Mouse (Mus musculus) kidney, adult 18-20 months (tissue): Measurements from ENCODE around the gene Stk32c.
A peak's percentile ranks its signal among the peaks of the same experiment; 100 is the strongest.

Experiments
- DNase-seq: peaks from one replicate; pipeline ENCODE4 v3.0.0; 2021

Gene Stk32c

DNA sequence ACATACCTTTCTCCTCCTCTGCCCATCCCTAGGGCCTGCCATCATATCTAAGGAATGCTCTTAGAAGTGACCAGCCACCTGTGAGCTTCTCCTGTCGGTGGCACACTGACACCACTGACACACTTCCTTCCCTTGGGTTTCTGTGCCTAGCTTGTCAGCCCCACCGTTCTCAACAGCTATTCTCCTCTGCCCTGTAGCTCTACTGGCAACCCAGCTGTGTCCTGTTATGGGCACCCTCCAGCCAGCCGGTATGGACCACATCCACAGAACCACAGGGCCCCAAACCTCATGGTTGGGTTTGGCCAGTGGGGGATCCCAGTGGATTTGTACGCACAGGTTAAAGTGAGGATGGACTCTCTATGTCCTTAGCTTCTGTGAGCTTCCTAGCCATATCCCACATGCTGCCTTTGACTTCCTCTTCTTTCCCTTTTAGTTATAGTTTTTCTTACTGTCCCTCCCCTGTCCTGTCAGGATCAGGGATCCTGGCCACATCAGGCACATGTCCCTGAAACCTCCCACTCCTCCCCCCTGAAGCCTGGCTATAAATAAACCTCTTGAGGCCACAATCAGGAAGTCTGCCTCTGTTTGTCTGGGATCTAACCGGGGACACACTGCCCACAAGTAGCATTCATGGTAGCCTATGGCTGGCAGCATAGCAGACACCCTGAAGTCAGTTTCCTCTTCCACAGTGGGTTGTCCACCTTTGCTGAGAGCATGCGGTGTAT lies 15.5 kb upstream of the Stk32c start:
- DNase-seq = no peak

- no peak for DNase-seq
Measured at GRCm38 (mm10) chr7:139226416-139226815, 13.3 kb upstream of the Stk32c start.

DNA sequence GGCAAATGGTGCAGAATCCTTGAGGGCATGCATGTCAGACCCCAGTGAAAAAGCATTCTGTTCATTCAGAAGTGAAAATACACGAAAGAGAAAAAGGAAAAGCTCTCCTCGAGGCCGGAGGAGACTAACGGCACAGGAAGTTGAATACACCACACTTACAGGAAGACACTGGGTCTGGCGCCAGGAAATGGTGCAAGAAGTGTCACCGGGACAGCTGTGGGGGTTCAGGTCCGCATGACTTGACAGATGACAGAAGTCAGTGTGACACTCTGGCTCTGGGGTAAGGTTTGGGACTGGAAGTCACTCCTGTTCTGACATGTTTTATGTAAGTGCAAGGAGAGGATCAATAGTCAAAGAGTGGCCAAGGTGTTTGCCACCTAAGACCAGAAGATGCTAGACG lies 11.6 kb upstream of the Stk32c start:
- peak; percentile 53 for DNase-seq

DNA sequence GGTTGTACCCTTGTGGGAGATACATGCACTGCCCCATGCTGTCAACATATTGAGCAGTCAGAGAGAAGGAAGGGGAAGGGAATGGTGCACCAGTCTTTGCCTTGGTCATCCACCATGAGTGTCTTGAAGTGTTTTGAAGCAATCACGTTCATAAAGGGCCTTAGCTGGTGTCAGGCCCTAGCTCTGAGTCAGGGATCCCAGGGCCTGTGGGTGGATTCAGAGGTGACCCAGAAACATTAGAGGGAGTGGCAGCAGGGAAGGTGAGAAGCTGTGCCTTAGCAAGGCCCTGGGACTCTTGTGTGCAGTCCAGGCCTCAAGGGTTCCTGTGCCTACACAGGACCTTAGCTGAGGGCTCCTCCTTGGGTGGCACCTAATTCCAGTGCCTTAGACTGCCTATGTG lies 11.0 kb upstream of the Stk32c start:
- no peak for DNase-seq

DNA sequence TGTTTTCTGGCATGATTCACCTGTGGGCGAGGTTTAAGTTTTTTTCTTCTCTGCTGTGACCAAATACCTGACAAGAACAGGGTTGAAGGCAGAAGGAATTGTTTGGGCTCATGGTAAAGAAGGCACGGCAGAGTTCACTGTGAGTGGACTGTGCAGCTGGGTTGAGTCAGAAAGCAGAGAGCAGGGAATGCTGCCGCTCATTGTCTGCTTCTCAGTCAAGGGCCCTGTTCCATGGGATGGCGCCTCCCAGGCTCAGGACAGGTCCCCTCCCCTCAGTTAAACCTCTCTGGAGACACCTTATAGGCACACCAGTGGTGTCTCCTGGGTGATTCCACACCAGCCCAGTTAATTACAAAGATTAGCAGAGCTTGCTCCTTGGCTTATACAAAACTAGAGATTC lies 9.2 kb upstream of the Stk32c start:
- DNase-seq = no peak

DNA sequence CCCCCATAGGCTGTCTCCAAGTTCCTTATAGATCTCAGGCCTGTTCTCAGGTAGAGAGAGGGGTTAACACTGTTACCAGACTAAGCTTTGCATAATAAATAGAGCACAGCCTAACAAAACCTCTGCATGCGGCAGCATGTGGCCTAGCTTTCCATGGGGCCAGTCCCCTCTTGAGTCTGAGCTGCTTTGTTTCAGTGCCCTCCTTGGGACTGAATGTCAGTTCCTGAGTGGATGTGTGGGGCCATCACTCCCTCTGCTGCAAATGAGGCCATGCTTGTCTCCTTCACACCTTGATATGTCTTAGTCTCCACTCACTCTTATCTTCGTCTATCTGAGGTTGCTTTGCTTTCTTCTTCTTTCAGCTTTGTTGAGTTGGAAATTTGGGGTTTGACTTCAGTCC lies 8.7 kb upstream of the Stk32c start:
- no peak for DNase-seq

DNA sequence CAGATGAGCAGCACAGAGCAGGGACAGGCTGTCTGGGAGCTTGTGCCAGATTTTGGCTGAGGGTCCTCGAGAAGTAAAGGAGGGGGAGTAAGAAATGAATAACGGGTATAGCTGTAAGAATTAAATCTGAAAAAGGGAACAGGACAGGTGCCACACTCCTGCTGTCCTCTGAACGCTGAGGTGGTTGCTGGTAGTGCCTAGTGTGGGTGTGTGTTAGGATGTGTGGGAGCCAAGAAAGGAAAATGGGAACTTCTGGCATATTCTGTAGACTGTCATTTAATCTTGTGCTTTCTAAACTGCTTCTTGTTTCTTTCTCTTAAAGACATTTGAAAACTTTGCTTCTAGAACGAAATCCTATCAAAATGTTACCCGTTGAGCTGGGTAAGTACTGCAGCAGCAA lies 8.0 kb upstream of the Stk32c start:
- no peak for DNase-seq

DNA sequence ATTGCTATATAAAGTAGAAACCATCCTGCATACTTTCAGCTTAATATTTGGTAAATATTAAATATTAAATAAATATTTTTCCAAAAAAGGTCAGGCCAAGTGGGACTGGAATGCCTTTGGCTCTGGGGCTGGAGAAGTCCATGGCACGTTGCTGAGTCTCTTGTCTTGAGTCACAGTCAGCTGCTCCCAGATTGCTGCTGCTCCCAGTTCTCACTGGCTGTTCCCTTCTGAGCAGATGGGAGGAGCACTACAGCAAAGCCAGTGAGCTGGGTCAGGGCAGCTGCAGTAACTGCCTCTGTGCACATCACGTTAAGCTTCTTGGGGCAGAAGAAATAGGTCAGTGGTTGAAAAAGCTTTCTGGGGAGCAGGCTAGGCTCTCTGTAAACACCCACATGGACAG lies 7.2 kb upstream of the Stk32c start:
- DNase-seq = no peak

GRCm38 (mm10) chr7:139219486-139219885 lies 6.4 kb upstream of the Stk32c start:
- DNase-seq = no peak

DNA sequence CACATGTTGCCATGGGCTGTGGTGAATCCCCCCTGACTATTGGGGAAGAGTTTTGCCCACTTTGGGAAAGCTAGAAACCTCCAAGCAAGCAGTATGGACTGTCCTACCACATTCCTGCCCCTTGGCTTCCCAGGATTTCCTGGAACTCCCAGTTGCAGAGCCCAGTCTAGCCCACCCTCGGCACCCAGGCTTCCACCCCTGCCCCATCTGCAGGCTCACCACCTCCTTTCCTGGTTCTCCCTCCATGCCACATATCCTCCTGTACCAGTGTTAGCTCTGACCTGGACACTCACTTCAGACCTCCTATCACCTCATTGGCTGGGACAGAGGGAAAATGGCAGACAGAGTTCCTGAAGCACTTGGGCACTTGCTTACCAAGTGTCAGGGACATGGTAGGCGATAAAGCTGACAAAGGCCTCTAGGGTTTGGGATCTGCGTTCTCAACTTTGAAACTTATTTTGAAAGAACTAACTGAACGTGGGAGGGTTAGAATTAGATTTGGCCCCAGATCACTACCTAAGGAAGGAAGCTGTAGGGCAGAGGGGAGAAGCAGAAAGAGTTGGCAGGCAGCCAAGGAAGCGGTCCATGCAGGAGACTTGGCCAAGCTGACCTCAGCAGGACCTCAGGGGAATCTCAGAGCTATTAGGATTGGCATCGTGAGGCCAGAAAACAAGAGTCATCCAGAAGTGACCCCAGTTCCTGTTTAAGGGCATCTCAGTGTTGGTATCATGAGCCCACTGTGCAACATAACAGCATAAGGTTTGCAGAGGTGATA lies 5.7 kb upstream of the Stk32c start:
- peak; percentile 42 for DNase-seq

GRCm38 (mm10) chr7:139217046-139217445 lies 3.9 kb upstream of the Stk32c start:
- DNase-seq = no peak

DNA sequence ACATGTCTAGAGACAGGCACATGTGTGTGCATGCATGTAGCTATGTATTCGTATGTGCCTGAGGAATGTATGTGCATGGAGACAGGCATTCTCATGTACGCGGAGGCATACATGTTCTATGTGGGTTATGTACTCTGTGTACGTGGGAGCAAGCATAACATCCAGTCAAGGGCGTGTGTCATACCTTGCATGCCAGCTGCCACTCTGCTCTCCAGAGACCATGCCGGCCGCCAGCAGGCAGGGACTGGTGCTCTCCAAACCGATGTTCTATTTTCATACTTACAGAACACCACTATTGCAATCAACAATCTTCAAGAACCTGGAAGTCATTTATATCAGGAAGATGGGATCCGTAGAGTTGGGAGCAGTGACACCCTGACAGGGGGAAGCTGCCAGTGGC lies 3.4 kb upstream of the Stk32c start:
- DNase-seq = no peak

DNA sequence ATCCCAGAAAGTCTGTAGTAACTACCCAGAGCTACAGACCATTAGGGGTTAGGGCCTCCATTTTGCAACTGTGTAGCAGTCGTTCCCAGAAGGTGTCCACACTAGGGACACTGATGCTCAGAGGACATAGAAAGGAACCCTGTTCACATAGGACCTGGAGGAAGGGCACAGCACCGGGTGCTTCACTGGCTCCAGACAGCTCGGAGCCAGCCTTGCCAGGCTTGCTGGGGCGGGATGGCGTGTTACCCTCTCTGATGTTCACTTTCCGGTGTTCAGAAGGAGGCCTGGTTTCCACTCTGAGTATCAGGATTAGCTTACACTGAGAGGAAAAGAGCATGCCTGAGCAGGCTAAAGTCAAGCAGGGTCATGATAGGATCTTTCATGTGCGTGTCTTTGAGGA lies 2.8 kb upstream of the Stk32c start:
- DNase-seq = no peak

- DNase-seq = no peak
Measured at GRCm38 (mm10) chr7:139215516-139215915, 2.4 kb upstream of the Stk32c start.

GRCm38 (mm10) chr7:139214596-139215340 lies 1.7 kb upstream of the Stk32c start:
- no peak for DNase-seq

- DNase-seq = no peak
Measured at GRCm38 (mm10) chr7:139214160-139214559, 1.1 kb upstream of the Stk32c start.

- no peak for DNase-seq
Measured at GRCm38 (mm10) chr7:139213751-139214150, 644 bp upstream of the Stk32c start.

DNA sequence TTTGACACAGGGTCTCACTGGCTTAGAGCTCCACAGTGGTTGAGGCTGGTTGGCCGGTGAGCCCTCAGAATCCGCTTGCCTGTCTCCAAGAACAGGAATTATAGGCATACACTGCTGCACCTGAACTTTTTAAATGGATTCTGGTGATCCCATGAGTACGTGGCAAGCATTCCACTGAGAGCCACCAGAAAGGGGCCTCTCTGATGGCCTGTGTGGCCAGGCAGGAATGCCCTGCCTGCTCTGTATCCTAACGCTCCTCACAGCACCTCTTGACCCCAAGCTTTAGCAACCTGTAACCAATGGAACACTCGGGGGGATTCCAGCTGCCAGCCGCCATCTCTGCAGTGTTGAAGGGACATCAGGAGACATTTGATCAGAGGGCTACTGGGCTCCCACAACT lies 1.3 kb downstream of the Stk32c start:
- DNase-seq = no peak

GRCm38 (mm10) chr7:139208773-139209095 lies 4.4 kb downstream of the Stk32c start:
- DNase-seq = peak; percentile 38

DNA sequence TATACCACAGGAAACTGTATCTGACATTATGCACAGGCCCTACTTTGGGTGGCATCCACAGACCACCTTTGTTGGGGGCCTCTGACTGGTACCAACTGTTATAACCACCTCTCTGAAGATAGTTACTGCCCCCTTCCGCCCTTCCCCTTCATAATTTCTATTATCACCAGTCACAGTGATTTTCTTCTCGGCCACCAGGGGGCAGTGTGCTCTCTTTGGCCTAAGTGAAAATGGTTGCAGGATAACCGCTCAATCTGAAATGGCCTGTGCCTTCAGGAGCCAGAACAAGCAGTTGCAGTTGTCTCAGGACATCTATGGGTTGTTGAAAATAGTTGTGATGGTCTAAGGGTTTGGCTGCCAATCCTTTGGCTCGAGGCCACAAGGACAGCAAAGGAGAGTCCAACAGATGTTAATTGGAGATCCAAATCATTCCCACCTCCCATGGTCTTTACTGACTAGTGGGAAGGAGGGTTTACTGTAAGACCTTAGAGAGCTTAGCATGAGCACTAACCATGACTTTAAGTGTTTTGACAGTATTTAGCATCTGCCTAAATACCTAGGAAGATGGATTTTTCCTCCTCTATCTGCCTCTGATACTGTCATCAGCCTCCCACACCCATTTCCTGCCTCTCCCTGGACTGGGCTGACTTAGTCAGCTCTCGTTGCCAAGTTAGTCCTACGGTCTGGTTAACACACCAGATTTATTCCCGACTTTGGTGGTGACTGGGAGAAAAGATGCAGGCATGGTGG lies 4.9 kb downstream of the Stk32c start:
- DNase-seq = peak; percentile 47

DNA sequence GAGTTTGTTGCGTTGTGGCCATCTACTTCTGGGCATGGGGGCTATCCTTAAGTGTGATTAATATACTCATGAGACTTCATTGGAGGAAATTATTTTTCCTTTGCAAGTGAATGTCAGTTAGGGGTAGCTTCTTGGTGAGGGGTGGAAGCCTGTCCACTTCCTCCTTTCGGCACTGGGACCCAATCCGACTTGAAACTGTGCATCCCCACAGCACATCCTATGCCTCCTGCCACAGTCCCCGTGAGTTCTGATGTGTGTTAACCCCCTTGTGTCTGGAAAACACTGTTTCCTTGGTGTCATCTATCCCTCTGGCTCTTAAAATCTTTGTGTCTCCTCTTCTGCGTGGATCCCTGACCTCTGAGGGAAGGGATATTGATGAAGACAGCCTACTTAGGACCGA lies 11.9 kb downstream of the Stk32c start:
- DNase-seq = no peak

DNA sequence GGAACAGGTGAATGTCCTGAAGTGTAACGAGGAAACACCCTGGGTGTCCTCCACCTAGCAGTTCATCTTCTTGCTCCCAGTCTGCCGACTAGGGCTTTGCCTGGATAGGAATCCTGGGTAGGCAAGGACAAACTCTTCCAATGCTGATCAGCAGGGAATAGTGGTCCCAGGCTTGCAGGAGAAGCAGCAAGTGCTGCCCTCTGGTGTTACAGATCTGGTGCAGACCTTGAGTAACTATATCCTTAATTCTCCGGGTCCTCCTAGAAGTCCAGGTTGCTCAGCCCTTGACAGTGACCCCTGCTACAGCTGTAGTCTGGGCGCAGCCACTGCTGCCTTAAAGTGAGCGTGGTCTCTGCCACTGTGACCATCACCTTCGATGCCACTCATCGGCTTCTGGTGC lies 13.0 kb downstream of the Stk32c start:
- DNase-seq = peak; percentile 66

DNA sequence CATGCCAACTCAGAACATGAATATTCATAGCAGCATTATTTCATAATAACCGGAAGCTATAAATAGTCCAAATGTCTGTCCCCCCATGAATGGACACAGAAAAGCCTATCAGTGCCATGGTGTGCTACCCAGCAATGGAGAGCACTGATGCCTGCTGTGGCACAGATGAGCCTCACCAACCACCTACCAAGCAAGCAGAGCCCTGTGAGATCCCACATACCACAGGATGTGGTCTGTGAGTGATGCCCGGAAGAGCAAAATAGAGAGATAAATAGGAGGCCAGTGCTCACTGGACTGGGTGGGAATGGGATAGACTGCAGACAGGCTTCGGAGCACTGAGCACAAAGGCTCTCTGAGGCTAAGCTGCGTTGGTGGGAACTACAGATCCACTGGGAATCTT lies 16.1 kb downstream of the Stk32c start:
- DNase-seq = no peak
